Mouse (Mus musculus) liver, adult 2 months (tissue): ENCODE measurements at regions not wholly inside any gene's neighbourhood (a gene's known extent, or its start where the extent isn't known, plus 50 kb on each side); places are given as distances from the start of the nearest gene placed in this dataset.

Experiments
- CTCF ChIP-seq: fragments of 200-500 bp; IDR thresholded peaks from 2 replicates; pipeline ENCODE4 v1.5.1; 2011; ENCODE audit warnings: low read depth, low read length, control low read depth
- POLR2A ChIP-seq: fragments of 200-500 bp; IDR thresholded peaks from 2 replicates; pipeline ENCODE4 v1.6.1; 2011; ENCODE audit warnings: low read length, control low read depth; ENCODE audit not compliant: insufficient read depth; ENCODE audit errors: extremely low read depth

- no peak for TF ChIP-seq CTCF
- no peak for TF ChIP-seq POLR2A
Observed at GRCm38 (mm10) chr5:126650415-126650814, 591.2 kb upstream of the Tmem132c start.
